Mouse (Mus musculus): ENCODE data around the gene Col25a1.

DNA sequence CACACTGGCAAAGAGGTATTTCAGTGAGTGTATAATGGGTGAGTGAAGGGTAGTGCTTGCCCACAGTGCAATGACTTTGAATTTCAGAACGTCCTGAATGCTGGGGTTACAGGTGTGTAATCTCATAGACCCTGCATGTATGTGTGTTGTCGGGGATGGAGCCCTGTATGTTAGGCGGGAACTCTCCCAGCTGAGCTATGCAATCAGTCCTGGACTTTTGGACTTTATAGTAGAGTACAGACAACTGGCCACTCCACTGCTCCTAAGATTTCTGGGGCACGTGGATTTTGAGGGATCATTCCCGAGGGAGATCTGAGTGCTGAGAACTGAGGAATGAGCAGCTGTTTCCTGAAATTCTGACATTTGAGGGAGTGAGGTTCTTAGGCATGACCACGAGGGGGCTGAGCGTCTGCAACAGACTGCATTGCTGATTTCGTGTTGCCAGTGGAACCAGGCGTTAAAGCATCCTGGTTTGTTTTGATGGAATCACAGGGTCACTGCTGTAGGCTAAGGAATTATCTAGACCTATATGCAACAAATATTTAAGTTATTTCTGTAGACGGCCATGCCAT, 1.6 kb upstream of the Col25a1 start:
- TF ChIP-seq POLR2A (IDR thresholded peaks at IDR 0.05; ENCODE audit: insufficient read depth, low read depth, low read length) (no peak), CTCF (IDR thresholded peaks at IDR 0.05; ENCODE audit: insufficient read depth, low read depth, low read length) (no peak)

All from olfactory bulb, adult 2 months (tissue).